Mouse (Mus musculus) cerebellum, adult 2 months (tissue): ENCODE data around the gene Chd1l.

Source experiments
- CTCF ChIP-seq: fragments of 200-500 bp; IDR thresholded peaks from 2 replicates; pipeline ENCODE4 v1.5.1; 2011; ENCODE audit warnings: low read depth, mild to moderate bottlenecking, control low read depth, low read length, moderate library complexity, borderline replicate concordance; ENCODE audit not compliant: insufficient read depth
- POLR2A ChIP-seq: fragments of 200-500 bp; IDR thresholded peaks from 2 replicates; pipeline ENCODE4 v1.6.1; 2011; ENCODE audit warnings: low read length, control low read depth, borderline replicate concordance; ENCODE audit not compliant: insufficient read depth

DNA sequence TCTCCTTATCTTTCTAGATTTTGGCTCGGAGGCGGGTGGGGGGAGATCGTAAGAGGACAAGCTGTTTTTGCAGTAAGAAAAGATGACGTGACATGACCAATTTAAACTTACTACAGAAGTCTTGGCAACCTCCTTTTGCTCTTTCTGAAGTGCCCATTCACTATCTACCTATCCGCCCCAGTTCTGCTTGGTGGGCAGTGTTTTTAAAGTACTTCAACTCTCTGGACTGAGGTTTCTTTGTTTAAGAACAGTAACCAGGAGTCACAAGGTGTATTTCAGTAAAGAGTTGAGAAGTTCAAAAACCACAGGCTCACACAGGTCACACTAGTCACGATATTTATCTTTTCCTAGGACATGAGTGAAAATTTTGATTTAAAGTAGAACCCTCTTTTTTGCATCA, 14.9 kb downstream of the Chd1l start:
- TF ChIP-seq CTCF (no peak), POLR2A (no peak)
